Mouse (Mus musculus) embryonic facial prominence, embryonic 15.5 days (tissue): ENCODE results near the gene Tns1. TPM values are rescaled to one million over a fixed set of nuclear protein-coding genes. Genes with fewer than 3 reads are reported as not detected.
A peak's percentile ranks its signal among the peaks of the same experiment; 100 is the strongest.

Experiments used
- ATAC-seq: fragments of 200-750 bp; cut with Nextera tagmentation; 2 replicates; pipeline ENCODE4 v1.8.0; 2017; ENCODE audit warnings: low read depth, moderate TSS enrichment; ENCODE audit not compliant: insufficient number of reproducible peaks, low FRiP score, low TSS enrichment
- H3K27ac ChIP-seq: fragments of 300-500 bp; sonication (generic); replicated peaks from 2 replicates; pipeline ENCODE4 v1.5.1; 2015; ENCODE audit warnings: mild to moderate bottlenecking, inconsistent platforms
- H3K27me3 ChIP-seq: fragments of 300-500 bp; sonication (generic); 2 replicates; pipeline ENCODE4 v1.6.1; 2015; ENCODE audit warnings: inconsistent platforms
- H3K36me3 ChIP-seq: fragments of 300-500 bp; sonication (generic); 2 replicates; pipeline ENCODE4 v1.6.1; 2015; ENCODE audit warnings: mild to moderate bottlenecking, inconsistent platforms
- H3K4me1 ChIP-seq: fragments of 300-500 bp; sonication (generic); 2 replicates; pipeline ENCODE4 v1.6.1; 2015; ENCODE audit warnings: inconsistent platforms
- H3K4me2 ChIP-seq: fragments of 300-500 bp; sonication (generic); replicated peaks from 2 replicates; pipeline ENCODE4 v1.6.1; 2015; ENCODE audit warnings: mild to moderate bottlenecking, inconsistent platforms
- H3K4me3 ChIP-seq: fragments of 300-500 bp; sonication (generic); replicated peaks from 2 replicates; pipeline ENCODE4 v1.5.1; 2015; ENCODE audit warnings: mild to moderate bottlenecking, inconsistent platforms
- H3K9ac ChIP-seq: fragments of 300-500 bp; sonication (generic); 2 replicates; pipeline ENCODE4 v1.6.1; 2015; ENCODE audit warnings: inconsistent platforms
- H3K9me3 ChIP-seq: fragments of 300-500 bp; sonication (generic); replicated peaks from 2 replicates; pipeline ENCODE4 v1.6.1; 2016; ENCODE audit warnings: inconsistent platforms
- WGBS: fragments of 180-500 bp; shearing (Covaris S2); methylation state at CpG from one replicate; pipeline ENCODE4 v1.1.7; 2015; 5-methylcytosine and 5-hydroxymethylcytosine counted together
- polyA plus RNA-seq: library from polyadenylated mRNA; unstranded; fragments of >200 nt; fragmentation: Nextera tagmentation; extraction: Ambion mirVana; gene quantifications from 2 replicates; pipeline ENCODE4 v1.2.1, GENCODE M21; 2015

Tns1 gene
- polyA plus RNA-seq, 1 experiment from 2014 or later = 49.3 TPM

GRCm38 (mm10) chr1:73987705-73988201 lies 136.5 kb downstream of the Tns1 start:
- H3K4me2 ChIP-seq = no peak overlapping the region
- no peak overlapping the region for H3K4me3 ChIP-seq
- WGBS = 56% methylated on average over 8 of the region's 9 CpGs
- ATAC-seq = no peak
- H3K27ac ChIP-seq = no peak overlapping the region
- H3K9ac ChIP-seq = no peak overlapping the region
- peaks cover 76% of the 10 kb centered on the region for H3K36me3 ChIP-seq
- 0 out of 2 replicates have a peak, but pooled peaks cover 3% of the 10 kb centered on the region for H3K4me1 ChIP-seq
- H3K27me3 ChIP-seq = no peaks in the 10 kb centered on the region
- no peaks in the 10 kb centered on the region for H3K9me3 ChIP-seq

DNA sequence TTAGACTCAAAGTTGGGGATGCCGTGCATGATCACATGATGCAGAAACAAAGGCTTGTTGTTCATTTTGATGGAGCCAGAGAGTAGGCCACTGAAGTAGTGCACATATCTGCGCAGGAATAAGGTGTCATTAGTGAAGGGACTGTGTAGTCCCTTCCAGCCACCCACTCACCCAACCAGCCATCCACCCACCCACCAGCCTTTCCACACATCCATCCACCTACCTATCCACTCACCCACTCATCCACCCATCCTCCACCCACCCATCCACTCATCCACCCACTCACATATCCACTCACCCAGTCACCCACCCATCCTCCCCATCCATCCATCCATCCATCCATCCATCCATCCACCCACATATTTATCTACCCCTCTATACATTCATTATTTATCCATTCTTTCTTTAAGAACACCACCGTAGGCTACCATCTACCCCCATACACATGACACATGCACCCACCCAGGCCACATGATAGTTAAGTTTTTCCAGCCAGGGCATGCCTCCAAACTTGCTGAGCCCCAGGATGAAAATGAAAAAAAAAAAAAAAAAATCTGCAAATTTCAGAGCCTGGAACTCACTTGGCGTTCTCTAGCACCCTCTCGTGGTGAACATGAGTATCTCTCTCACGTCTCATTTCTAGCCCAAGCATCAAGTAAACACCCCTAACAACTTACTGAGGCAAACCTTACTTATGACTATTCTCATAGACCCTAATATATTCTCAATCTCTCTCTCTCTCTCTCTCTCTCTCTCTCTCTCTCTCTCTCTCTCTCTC lies 137.8 kb downstream of the Tns1 start:
- Histone ChIP-seq H3K9me3 (no peaks in the 10 kb centered on the region), H3K4me1 (no peaks in the 10 kb centered on the region), H3K4me3 (no peak overlapping the region), H3K4me2 (no peak overlapping the region), H3K27ac (no peak overlapping the region), H3K9ac (no peak overlapping the region), H3K27me3 (no peaks in the 10 kb centered on the region), H3K36me3 (peaks cover 81% of the 10 kb centered on the region)
- WGBS = 39% methylated on average over 6 of the region's 6 CpGs
- ATAC-seq = no peak

GRCm38 (mm10) chr1:73985611-73986010 lies 138.6 kb downstream of the Tns1 start:
- ATAC-seq = no peak
- H3K36me3 ChIP-seq = peaks cover 78% of the 10 kb centered on the region
- H3K27ac ChIP-seq = no peak overlapping the region
- no peak overlapping the region for H3K9ac ChIP-seq
- WGBS = 77% methylated on average over 4 of the region's 4 CpGs
- no peaks in the 10 kb centered on the region for H3K4me1 ChIP-seq
- no peak overlapping the region for H3K4me2 ChIP-seq
- H3K9me3 ChIP-seq = no peaks in the 10 kb centered on the region
- no peak overlapping the region for H3K4me3 ChIP-seq
- no peaks in the 10 kb centered on the region for H3K27me3 ChIP-seq

- Histone ChIP-seq H3K4me1 (peaks cover 19% of the 10 kb centered on the region; the same call in 1 of the 2 replicates), H3K27me3 (no peaks in the 10 kb centered on the region), H3K4me2 (no peak overlapping the region), H3K9me3 (no peaks in the 10 kb centered on the region), H3K4me3 (no peak overlapping the region), H3K36me3 (peaks cover 66% of the 10 kb centered on the region), H3K9ac (no peak overlapping the region), H3K27ac (no peak overlapping the region)
- 66% methylated on average over 3 of the region's 3 CpGs for WGBS
- ATAC-seq = 0 out of 2 replicates have a peak, but pooled peaks have one; percentile 12
Measured at GRCm38 (mm10) chr1:73979214-73979613, 145.0 kb downstream of the Tns1 start.

DNA sequence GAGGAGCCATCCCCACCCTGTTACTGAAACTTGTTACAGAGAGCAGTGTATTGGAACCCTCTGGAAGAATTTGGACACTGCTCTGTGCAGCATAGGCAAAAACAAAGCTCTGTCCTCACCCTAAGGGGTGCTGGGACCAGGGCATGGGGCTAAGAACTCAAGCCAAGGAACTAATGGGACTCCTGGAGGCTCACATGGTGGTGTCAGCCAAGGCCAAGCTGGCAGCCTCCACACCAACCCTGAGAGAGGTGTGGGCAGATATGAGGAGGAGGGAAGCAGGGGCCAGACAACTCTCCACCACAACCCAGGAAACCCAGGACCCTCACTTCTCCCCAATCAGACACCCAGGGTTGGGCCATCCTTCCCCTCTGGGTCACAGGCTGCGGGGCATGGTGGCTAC lies 145.7 kb downstream of the Tns1 start:
- Histone ChIP-seq H3K9me3 (no peaks in the 10 kb centered on the region), H3K4me2 (no peak overlapping the region), H3K27me3 (no peaks in the 10 kb centered on the region), H3K9ac (no peak overlapping the region), H3K27ac (no peak overlapping the region), H3K4me3 (no peak overlapping the region), H3K36me3 (peaks cover 65% of the 10 kb centered on the region), H3K4me1 (peaks cover 19% of the 10 kb centered on the region; the same call in 1 of the 2 replicates)
- ATAC-seq = no peak
- 91% methylated on average over 1 of the region's 1 CpGs for WGBS

- Histone ChIP-seq H3K36me3 (peaks cover 31% of the 10 kb centered on the region), H3K9me3 (no peaks in the 10 kb centered on the region), H3K27me3 (no peaks in the 10 kb centered on the region), H3K4me2 (no peak overlapping the region), H3K4me3 (no peak overlapping the region), H3K9ac (no peak overlapping the region), H3K4me1 (peaks cover 29% of the 10 kb centered on the region), H3K27ac (no peak overlapping the region)
- no peak for ATAC-seq
- 73% methylated on average over 9 of the region's 9 CpGs for WGBS
Measured at GRCm38 (mm10) chr1:73973992-73974391, 150.3 kb downstream of the Tns1 start.

GRCm38 (mm10) chr1:73972726-73973125 lies 151.5 kb downstream of the Tns1 start:
- no peaks in the 10 kb centered on the region for H3K27me3 ChIP-seq
- 70% methylated on average over 5 of the region's 5 CpGs for WGBS
- no peak overlapping the region for H3K4me2 ChIP-seq
- H3K9me3 ChIP-seq = no peaks in the 10 kb centered on the region
- ATAC-seq = no peak
- no peak overlapping the region for H3K27ac ChIP-seq
- H3K9ac ChIP-seq = no peak overlapping the region
- H3K4me3 ChIP-seq = no peak overlapping the region
- peaks cover 36% of the 10 kb centered on the region for H3K4me1 ChIP-seq
- peaks cover 26% of the 10 kb centered on the region for H3K36me3 ChIP-seq

DNA sequence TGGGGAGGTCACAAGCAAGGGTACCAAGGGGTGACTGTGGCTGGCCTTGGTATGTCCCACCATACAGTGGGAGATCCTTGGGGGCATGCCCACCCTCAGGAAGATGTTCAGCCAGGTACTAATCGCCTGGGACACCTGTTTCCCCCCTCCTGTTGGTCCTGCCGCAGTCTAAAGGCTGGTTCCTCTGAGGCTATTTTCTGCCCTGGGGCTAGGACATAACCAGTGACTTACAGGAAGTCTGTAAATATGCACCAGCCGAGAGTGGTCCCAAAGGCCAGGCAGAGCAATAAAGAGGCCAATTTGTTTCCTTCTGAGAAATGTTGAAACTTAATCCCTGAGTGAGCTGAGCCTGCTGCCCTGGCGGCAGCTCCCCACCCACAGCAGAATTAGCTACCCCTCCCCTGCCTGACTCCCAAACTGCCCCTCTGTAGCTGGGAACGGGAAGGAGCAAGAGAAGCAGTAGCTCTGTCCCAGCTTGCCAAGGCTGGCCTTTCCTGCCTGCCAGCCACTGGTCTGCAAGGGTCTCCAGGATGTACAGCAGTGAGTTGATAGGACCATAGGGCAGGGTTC lies 154.0 kb downstream of the Tns1 start:
- Histone ChIP-seq H3K9me3 (no peaks in the 10 kb centered on the region), H3K4me3 (no peak overlapping the region), H3K27ac (no peak overlapping the region), H3K9ac (no peak overlapping the region), H3K4me1 (peaks cover 46% of the 10 kb centered on the region), H3K4me2 (no peak overlapping the region), H3K27me3 (no peaks in the 10 kb centered on the region), H3K36me3 (peaks cover 26% of the 10 kb centered on the region)
- ATAC-seq = no peak
- 11% methylated on average over 5 of the region's 5 CpGs for WGBS

GRCm38 (mm10) chr1:73968712-73969511 lies 155.3 kb downstream of the Tns1 start:
- Histone ChIP-seq H3K36me3 (peaks cover 20% of the 10 kb centered on the region), H3K4me3 (no peak overlapping the region), H3K9ac (no peak overlapping the region), H3K9me3 (no peaks in the 10 kb centered on the region), H3K27me3 (no peaks in the 10 kb centered on the region), H3K4me2 (no peak overlapping the region), H3K4me1 (peaks cover 43% of the 10 kb centered on the region), H3K27ac (no peak overlapping the region)
- no peak for ATAC-seq
- 30% methylated on average over 13 of the region's 13 CpGs for WGBS

- Histone ChIP-seq H3K27ac (0 out of 2 replicates have a peak overlapping the region, but pooled peaks have one; percentile 7), H3K4me1 (peaks cover 61% of the 10 kb centered on the region), H3K27me3 (no peaks in the 10 kb centered on the region), H3K9me3 (no peaks in the 10 kb centered on the region), H3K4me2 (no peak overlapping the region), H3K9ac (no peak overlapping the region), H3K4me3 (no peak overlapping the region), H3K36me3 (peaks cover 13% of the 10 kb centered on the region; the same call in 1 of the 2 replicates)
- 59% methylated on average over 12 of the region's 12 CpGs for WGBS
- ATAC-seq = no peak
Measured at GRCm38 (mm10) chr1:73966411-73967238, 157.6 kb downstream of the Tns1 start.
